Mouse (Mus musculus): Measurements from ENCODE around the gene Fcgbp.
"Not testable (repeated sequence)": the region's sequence is repeated elsewhere in the genome, so short reads cannot be mapped to it uniquely, and the experiment has no call there.

Gene Fcgbp

DNA sequence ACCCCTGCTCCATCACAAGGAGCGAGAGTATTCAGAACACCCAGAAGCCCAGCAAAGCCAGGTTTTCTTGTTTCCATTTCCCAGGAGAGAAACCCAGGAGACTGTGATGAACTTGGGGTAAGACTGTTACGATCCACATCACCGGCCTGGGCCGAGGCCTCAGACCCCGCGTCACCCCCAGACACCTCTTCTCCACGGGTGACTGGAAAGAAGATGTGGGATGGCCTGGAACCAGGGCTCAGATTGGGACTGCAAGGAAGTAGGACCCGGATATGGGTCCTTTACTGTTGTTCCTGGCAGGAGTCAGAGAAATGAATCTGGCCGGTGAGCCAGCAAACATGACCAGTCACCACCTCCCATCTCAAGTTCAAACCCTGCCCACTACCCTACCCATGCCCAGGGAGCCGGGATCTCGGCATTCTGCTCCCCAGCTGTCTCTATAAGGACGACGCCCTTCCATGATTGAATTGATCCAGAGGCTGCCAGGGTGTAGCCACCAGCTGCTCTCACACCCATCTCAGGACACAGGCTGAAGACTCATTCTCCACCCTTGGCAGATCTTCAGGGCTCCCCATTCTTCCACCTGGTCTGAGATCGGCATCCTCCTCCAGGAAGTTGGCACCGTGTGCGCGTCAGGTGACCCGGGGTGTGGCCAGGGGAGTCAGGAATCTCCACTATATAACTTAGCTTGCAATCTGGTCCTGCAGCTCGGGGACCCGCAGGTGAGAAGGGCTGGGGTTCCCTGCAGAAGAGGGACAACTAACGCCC is at the start of gene Fcgbp:
TSS of gene Fcgbp (plus strand) at position 706 of the 768 bp plus-strand sequence.
- no peak for DNase-seq

DNA sequence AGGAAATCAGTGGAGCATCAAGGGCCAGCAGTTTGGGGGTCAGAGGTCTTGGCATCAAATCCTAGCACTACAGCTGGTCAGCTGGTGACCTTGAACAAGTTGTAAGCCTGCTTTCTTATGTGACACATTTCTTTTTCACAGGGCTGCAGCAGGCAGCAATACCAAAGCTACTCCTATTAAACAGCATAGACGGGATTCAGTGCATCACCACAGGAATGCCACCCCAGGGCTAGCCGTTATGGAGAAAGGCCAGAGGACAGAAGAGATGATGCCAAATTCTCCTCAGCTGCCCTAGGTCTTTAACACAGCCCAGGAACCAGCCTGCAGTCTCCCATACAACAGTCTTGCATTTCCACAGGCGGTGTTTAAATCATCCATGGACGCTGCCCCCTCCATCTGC is 26.5 kb upstream of the Fcgbp start:
- DNase-seq = no peak

DNA sequence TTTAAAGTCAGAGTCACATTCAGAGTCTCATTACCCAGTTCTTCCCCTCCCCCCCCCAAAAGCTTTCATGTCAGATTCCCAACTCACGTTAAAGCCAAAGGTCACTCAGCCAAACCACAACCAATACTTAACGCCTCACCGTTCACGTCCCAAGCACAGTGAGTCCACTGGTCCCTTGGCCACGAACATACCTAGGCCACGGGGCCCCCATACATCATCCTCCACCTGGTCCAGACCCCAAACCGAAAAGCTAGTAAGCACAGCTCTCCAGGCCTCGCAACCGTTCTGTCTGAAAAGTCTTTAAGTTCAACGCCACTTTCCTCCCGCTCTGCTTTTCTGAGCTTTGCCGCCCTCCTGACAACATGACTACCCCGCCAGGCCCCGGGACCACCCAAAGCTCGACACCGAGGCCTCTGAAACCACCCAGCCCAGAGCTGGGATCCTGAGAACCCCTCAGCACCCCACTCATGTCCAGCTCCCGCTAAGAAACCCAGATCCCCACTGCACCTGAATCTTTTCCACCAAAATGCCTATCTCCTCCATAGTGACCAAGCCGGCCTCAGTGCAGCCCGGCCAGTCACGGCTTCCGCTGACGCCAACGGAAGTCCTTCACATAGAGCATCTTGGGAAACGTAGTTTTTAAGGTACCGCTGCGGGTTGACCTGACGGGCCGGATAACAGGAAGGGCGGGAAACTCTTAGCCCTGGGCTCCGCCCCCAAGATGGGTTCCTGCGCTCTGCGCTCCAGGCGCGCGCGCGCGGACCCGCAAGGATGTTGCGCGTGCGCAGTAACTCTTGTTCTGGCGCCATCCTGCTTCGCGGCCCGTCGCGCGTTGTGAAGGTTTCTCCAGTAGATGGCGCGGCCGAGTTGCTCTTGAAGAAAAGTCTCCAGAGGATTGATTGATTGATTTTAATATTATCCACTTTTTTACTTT is 21.3 kb upstream of the Fcgbp start, which contains the start of gene Psmc4:
TSS of gene Psmc4 (minus strand) at position 626 of the 934 bp plus-strand sequence.
- DNase-seq = peak; percentile 99

DNA sequence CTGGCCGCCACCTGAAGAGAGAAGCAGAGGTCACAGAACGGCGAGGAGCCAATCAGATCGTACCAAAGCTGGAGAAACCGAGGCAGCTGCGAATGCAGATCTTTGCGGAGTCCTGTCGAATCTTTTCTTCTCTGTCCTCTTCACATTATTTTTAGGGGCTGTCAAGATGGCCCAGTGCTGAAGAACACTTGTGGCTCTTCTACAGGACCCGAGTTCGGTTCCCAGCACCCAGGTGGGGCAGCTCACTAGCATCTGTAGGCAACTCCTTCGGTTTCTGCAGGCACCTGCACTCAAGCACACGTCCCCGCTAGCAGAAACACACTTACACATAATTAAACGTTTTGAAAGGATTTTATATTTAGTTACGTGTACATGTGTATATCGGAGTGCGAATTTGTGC is 20.5 kb upstream of the Fcgbp start:
- DNase-seq = no peak

DNA sequence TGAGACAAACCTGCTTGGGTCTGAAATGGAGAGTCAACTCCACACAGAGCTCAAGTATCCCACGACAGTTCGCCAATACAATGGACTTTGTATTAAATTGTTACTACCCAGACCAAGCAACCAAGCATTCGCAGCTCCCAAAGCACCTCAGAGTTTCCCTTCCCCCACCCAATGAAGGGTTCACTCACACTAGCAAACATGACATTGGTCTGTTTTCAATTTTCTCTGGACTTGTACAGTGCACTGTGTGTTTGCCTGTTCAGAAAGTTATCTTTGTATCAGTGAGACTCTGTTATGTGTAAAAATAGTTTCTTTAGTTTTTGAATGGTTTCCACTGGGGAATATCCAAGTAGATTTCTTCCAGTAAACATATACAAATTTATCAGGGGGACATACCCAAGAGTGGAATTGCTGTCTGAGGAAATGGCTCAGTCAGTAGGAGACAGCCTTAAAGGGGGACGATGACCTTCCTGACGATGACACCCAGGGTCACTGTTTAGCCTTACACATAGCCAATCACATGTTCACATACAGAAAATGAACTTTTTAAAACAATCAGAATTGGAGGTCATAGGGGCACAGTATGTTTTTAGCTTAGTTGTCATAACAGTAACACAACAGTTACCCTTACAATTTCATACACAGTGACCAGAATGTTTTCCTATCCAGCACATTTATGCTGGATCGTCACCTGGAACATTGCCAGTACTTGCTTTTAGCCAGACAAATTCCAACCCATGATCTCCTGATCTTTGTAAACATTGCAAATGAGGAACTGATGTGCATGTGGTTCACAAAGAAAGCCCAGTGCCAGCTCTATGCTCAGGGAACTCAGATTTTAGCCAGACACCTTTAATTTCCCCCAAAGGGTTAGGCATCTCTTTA is 17.7 kb upstream of the Fcgbp start:
- DNase-seq = peak; percentile 42

DNA sequence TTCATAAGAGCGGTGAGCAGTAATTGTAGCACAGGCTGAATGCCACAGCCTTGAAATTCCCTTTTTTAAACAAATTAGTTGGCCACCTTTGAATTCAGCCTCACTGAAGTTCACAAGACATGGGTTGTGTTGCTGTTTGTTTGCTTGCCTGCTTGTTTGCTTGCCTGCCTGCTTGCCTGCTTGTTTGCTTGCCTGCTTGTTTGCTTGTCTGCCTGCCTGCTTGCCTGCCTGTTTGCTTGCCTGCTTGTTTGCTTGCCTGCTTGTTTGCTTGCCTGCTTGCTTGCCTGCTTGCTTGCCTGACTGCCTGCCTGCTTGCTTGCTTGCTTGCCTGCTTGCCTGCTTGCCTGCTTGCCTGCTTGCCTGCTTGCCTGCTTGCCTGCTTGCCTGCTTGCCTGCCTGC is 11.1 kb upstream of the Fcgbp start:
- DNase-seq = no peak

DNA sequence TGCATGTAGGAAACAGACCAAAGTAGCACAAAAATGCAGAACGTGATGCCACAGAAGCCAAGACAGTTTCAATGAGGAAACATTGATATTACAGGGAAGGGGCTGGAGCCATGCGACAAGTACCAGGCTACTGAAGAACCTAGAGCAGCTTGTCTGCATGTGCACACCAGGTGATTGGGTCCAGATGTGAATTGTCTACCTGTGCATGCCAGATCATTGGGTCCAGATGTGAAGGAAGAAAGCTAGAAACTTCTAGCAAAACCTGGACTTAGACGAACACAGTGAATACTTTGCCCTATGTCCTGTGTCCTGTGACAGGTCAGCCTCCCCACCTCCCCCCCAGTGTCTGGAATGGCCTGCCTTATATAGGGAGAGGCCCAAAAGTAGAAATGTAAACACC is 2.4 kb upstream of the Fcgbp start:
- DNase-seq = no peak

DNA sequence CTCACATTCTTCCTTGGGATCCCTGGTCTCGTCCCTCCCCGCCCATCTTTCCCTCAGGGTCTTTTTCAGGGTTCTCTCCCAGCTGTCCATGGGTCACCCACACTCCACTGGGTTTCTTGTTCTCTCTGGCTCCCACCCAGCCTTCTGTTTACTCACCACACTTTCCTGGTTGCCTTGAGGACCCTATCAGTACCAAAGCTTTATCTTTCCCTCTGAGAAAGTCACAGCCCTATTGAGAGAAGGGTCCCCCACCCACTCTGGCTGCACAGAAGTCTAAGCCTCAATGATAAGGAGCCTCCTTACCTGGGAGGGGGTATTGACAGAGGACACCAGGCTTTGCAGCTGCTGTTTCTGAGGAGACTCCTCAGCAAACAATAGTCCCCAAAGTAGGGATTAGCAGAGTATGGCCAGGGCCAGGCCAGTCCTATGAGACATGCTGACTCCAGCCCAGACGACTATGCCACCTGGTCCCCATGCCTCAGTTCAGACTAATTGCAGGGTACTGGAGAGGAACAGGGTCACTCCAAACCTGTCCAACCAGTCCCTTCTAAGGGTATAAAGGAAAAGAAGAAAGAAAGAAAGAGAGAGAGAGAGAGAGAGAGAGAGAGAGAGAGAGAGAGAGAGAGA is 1.4 kb upstream of the Fcgbp start:
- no peak for DNase-seq

DNA sequence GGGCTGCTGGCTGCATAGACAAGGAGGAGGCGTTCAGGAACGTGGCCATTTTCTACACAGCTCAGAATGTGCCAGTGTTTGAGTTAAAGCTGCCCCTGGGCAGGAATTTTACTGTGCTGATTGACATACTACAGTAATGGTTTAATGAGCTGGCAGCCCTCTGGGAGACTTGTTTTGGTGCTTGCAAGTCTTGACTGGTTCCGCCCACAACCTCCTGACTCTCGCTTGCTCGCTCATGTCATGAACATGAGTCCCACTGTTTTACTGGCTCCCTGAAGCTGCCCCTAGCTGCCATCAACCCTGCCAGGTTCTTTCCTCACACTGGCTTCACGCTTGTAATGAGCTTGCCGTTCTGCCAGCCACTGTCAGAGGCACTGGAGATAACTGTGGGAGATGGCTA is 13.2 kb downstream of the Fcgbp start:
- DNase-seq = no peak

DNA sequence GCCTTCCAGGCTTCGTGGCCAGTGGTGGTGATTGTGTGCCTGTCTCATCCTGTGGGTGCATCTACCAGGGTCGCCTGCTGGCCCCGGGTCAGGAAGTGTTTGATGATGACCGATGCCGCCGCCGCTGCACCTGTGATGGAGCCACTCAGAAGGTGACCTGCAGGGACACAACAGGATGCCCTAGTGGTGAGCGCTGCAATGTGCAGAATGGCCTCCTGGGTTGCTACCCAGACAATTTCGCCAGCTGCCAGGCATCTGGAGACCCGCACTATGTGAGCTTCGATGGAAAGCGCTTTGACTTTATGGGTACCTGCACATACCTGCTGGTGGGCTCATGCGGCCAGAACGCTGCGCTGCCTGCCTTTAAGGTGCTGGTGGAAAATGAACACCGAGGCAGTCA is 15.2 kb downstream of the Fcgbp start:
- no peak for DNase-seq

DNA sequence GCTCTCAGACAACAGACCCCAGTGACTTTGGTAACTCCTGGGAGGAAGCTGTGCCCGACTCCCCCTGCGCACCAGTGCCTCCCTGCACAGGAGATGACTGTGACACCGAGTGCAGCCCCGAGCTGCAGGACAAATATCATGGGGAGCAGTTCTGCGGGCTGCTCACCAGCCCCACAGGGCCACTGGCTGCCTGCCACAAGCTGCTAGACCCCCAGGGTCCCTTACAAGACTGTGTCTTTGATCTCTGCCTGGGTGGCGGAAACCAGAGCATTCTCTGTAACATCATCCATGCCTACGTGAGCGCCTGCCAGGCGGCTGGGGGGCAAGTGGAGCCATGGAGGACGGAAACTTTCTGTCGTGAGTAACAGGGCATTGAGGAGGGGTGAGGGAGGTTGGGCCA is 22.5 kb downstream of the Fcgbp start:
- no peak for DNase-seq

DNA sequence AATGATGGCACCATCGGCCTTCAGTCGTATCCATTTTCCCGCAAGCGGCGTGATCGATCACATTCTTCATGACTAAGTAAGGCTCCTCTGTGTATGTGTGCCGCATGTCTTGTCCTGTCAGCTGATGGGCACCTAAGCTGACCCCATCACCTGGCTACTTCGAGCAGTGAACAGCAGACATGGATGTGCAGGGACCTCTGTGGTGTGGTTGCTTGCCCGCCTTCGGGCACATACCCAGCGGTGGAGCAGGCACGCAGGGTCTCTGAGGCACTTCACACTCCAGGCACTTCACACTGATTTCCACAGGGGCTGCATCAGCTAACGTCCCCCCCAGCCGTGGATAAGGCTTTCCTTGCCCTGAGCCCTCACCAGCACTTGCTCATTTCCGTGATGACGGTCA is 28.1 kb downstream of the Fcgbp start:
- DNase-seq = no peak

DNA sequence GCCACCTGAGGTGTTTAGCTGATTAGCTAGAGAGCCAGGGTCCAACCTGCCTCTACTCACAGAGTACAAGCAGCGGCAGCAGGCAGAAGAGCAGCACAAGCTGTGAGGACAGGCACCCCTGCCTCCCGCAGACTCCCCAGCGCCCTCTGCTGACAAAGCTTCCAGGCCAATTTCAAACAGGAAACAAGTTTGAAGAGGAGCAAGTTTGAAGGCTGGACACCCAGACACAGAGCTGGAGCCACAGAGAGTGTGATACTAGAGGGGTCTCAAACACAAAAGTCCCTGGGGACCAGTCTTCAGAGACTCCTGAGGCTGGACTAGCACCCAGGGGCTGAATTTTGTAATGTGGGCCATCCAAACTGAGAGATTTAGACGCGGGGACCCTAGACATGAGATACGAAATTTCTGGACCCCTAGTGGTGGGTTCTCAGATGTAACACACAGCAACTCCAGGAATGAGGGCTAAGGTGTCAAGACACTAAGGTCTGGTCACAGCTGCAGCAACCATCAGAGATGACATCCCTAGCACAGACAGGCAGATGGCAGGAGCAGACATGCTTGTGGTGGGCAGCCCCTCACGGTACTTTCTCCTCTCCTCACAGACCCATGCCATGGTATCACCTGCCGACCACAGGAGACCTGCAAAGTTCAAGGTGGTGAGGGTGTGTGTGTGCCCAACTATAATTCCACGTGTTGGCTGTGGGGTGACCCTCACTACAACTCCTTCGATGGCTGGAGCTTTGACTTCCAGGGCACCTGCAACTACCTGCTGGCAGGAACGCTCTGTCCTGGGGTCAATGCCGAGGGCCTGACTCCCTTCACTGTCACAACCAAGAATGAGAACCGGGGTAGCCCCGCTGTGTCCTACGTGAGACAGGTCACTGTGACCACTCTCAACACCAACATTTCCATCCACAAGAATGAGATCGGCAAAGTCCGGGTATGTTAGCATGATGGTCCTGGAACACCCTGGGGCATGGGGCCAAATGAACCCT is 29.9 kb downstream of the Fcgbp start:
- peak; percentile 65 for DNase-seq

DNA sequence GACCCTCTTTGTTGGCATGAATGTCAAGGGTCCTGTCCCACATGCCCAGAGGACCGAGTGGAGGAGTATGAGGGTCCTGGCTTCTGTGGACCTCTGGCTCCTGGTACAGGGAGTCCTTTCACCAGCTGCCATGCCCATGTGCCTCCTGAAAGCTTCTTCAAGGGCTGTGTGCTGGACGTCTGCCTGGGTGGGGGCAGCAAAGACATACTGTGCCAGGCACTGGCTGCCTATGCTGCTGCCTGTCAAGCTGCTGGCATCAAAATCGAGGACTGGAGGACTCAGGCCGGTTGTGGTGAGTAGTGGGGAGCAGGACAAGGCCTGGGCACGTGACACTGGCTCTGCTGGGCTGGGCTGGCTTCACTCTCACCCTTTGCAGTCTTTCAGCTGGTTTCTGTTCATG is 31.9 kb downstream of the Fcgbp start:
- DNase-seq = not testable (repeated sequence)

DNA sequence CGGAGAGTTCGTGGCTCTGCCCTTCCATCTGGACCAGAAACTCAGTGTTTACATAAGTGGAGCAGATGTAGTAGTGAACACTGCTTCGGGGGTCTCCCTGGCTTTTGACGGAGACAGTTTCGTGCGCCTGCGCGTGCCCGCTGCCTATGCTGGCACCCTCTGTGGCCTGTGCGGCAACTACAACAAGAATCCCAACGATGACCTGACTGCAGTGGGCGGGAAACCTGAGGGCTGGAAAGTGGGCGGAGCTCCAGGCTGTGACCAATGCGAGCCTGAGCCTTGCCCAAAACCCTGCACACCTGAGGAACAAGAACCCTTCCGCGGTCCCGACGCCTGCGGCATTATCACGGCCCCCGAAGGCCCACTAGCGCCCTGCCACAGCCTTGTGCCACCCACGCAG is 33.6 kb downstream of the Fcgbp start:
- peak; percentile 85 for DNase-seq

DNA sequence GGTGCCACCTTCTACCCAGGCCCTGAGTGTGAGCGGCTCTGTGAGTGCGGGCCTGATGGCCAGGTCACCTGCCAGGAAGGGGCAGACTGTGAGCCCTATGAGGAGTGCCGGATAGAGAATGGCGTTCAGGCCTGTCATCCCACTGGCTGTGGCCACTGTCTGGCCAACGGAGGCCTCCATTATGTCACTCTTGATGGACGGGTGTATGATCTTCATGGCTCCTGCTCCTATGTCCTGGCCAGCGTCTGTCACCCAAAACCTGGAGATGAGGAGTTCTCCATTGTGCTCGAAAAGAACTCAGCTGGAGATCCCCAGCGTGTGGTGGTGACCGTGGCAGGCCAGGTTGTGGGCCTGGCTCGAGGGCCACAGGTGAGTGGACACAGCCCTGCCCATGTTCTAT is 35.2 kb downstream of the Fcgbp start:
- DNase-seq = no peak

DNA sequence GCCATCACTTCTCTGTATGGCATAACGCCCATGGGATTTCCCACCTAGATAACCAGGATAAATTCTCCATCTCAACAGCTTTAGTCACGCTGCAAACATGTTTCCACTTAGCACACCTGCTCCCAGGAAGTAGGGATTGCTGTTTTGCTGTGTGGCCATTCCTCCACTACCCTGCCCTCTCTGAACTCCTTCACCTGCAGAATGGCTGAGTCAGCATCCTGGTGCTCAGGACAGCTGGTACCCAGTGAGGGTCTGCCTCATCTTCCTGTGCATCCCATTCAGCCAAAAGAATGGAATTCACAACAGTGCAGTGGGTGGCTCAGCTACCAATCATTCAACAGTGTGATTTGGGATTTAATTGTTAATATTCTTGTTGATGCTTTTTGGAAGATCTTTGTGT is 43.6 kb downstream of the Fcgbp start:
- no peak for DNase-seq

DNA sequence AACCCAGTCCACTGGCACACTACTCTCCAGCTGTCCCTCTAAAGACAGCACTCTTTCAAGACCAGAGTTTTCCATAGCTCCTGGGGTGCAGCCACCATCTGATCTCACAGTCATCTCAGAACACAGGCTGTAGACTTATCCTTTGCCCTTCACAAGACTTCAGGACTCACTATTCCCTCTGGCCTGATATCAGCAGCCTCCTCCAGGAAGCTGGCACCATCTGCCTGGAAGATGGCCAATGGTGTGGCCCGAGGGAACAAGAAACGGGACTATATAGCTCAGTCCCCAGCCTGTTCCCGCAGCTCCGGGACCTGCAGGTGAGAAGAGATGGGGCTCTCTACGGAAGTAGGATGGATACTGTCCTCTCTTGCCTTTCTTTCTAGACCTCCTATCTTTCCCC is 58.1 kb downstream of the Fcgbp start, which contains the start of gene 9530053A07Rik:
TSS of gene 9530053A07Rik (plus strand) at position 301 of the 400 bp plus-strand sequence.
- no peak for DNase-seq

DNA sequence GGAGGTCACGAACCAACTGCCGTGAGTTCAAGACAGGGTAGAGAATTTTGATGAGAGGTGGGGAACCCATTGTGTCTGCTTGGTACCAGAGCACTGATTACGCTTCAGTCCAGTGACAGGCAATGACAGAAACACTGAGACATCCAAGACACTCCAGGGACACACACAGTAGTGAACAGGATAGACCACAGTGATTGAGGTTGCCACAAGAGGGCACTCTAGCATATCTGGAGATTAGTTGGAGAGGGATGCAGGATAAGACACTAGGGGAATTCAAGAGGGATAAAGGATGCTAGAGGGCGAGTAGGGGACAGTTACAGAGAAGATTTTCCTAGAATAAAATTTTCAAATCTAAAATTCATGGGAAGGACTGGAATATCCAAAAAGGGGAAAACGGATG is 66.6 kb downstream of the Fcgbp start:
- peak; percentile 48 for DNase-seq

DNA sequence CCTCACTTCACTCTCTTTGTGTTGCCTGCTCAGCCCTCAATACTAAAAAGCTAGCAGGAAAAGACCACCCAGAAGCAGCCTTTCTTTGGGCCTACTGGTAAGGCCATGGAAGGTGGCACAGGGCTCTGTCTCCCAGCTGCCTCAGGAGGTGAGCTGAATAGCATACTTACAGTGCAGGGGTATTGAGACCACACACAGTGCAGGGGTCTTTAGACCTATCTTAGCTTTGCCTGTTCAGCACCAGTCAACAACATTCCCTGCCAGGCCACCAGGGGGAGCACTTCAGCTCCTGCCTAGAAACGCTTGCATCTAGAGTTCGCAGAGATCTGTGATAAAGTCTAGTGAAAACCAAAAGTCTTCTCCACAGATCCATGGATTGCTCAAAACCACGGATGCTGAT is 77.2 kb downstream of the Fcgbp start:
- peak; percentile 73 for DNase-seq

DNA sequence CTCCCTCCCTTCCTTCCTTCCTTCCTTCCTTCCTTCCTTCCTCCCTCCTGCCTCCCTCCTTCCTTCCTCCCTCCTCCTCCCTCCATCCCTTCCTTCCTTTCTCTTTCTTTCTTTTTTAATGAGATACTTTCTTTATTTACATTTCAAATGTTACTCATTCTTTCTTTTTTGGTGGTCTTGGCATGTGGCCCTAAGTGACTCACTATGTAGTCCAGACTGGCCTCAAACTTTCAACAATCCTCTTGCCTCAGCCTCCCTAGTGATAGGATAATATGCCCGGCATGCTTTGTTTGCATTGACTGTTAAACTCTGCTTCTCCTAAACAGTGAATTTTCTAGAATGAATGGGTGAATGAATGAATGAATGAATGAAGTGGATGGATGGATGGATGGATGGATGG is 78.8 kb downstream of the Fcgbp start:
- DNase-seq = no peak

Data from lung, postnatal 36 days (tissue).